13 mouse cellular contexts compared by ENCODE assay signal in the genomic region with DNA sequence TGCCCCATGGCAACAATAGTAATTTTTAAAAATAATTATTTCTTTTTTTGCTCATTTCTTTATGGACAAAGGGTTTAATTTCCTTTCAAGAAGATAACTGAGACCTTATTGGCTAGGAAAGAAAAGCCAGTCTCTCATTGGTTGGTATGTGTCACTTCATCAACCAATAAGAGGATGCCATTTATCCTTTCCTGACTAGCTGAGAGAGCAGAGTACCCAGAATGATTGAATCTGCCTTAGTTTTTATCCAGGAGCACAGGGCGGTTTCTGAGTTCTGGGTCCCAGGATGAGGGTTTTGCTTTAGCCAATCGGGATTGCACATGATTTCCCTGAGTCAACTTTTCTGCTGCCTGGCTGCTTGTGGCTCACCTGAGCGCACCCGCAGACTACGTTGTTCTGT. TPM values are rescaled to one million over a fixed set of nuclear protein-coding genes. Genes with fewer than 3 reads are reported as not detected.
DNase-seq lines count a peak whose midpoint lies in the region; ATAC-seq and TF ChIP-seq lines count a peak whose summit lies in the region.
"Had no signal": no experiment of that assay in that cellular context is flagged by ENCODE, and none has a peak within 500 bp of the region (broad histone marks: within the 10 kb centered on the region; RNA-seq: fewer than 3 reads in every experiment).

No protein-coding gene starts in this region.

- no peak overlapping the region for H3K9ac ChIP-seq in forebrain, embryonic 15.5 days (replicated peaks)
- 0 out of 2 replicates have a peak overlapping the region, but pooled peaks have one; percentile 24 for H3K9ac ChIP-seq in midbrain, embryonic 12.5 days (replicated peaks)
- H3K9ac ChIP-seq: embryonic facial prominence, embryonic 12.5 days; liver, embryonic 15.5 days had no signal

- H3K4me3 ChIP-seq in layer of hippocampus, adult 2 months, result peak overlapping the region; percentile 34
- peak overlapping the region; percentile 23; the same call in 1 of the 2 replicates for H3K4me3 ChIP-seq in forebrain, embryonic 15.5 days
- peak overlapping the region; percentile 11; the same call in 1 of the 2 replicates for H3K4me3 ChIP-seq in midbrain, embryonic 12.5 days
- H3K4me3 ChIP-seq: embryonic facial prominence, embryonic 12.5 days; liver, embryonic 15.5 days had no signal

- no peak for TF ChIP-seq CTCF in layer of hippocampus, adult 2 months (conservative IDR thresholded peaks at IDR 0.05)

- no peak for DNase-seq in layer of hippocampus, adult 2 months (ENCODE audit: low spot score in 2 of 2)
- no peak for DNase-seq in layer of hippocampus, postnatal 10 days (ENCODE audit: low spot score in 2 of 2)
- peak; percentile 50 for DNase-seq in telencephalon, adult 2 months (ENCODE audit: low read depth, low spot score)
- DNase-seq in cerebellum, postnatal 14 days, result no peak
- DNase-seq in layer of hippocampus, adult 9-10 months (ENCODE audit: low spot score), result no peak
- DNase-seq in heart, postnatal 36 days, result no peak
- DNase-seq: cerebellum, postnatal 25 days; thymus, adult 18-20 months had no signal

- no peaks in the 10 kb centered on the region for H3K27me3 ChIP-seq in forebrain, embryonic 15.5 days
- H3K27me3 ChIP-seq in midbrain, embryonic 12.5 days, result peaks cover 32% of the 10 kb centered on the region

- H3K36me3 ChIP-seq in forebrain, embryonic 15.5 days, result no peaks in the 10 kb centered on the region
- H3K36me3 ChIP-seq in midbrain, embryonic 12.5 days, result no peaks in the 10 kb centered on the region
- H3K36me3 ChIP-seq: embryonic facial prominence, embryonic 12.5 days; liver, embryonic 15.5 days had no signal

- peak overlapping the region; percentile 65; the same call in 1 of the 2 replicates for H3K27ac ChIP-seq in layer of hippocampus, adult 2 months
- H3K27ac ChIP-seq in forebrain, embryonic 15.5 days (replicated peaks), result peak overlapping the region; percentile 88
- H3K27ac ChIP-seq in midbrain, embryonic 12.5 days (replicated peaks), result peak overlapping the region; percentile 72
- H3K27ac ChIP-seq: embryonic facial prominence, embryonic 12.5 days; kidney, postnatal 0 days; liver, embryonic 15.5 days had no signal

- no peaks in the 10 kb centered on the region for H3K9me3 ChIP-seq in forebrain, embryonic 15.5 days
- H3K9me3 ChIP-seq in midbrain, embryonic 12.5 days, result no peaks in the 10 kb centered on the region
- H3K9me3 ChIP-seq: embryonic facial prominence, embryonic 12.5 days; liver, embryonic 15.5 days had no signal

- intact Hi-C loops in heart, postnatal 36 days (cut with DNase I), result no loop called here

- H3K4me1 ChIP-seq in forebrain, embryonic 15.5 days, result peaks cover 71% of the 10 kb centered on the region
- peaks cover 72% of the 10 kb centered on the region for H3K4me1 ChIP-seq in midbrain, embryonic 12.5 days
- H3K4me1 ChIP-seq: liver, embryonic 15.5 days had no signal

- H3K4me2 ChIP-seq in forebrain, embryonic 15.5 days (replicated peaks), result peak overlapping the region; percentile 90
- peak overlapping the region; percentile 82 for H3K4me2 ChIP-seq in midbrain, embryonic 12.5 days (replicated peaks)
- H3K4me2 ChIP-seq: embryonic facial prominence, embryonic 12.5 days; liver, embryonic 15.5 days had no signal

- WGBS in forebrain, embryonic 15.5 days, result 68% methylated on average over 5 of the region's 5 CpGs
- WGBS in midbrain, embryonic 12.5 days, result 81% methylated on average over 5 of the region's 5 CpGs

- no peak for ATAC-seq in forebrain, embryonic 15.5 days (replicated peaks)
- no peak for ATAC-seq in midbrain, embryonic 12.5 days (ENCODE audit: low FRiP score, low read depth)

RNA-seq across cellular contexts. Expression of a gene that starts 10.2 kb away (rescaled TPM):
- total RNA-seq in layer of hippocampus, adult 2 months (2021), result 10 to 100 TPM; 20.8 to 23.7 TPM
- total RNA-seq in layer of hippocampus, postnatal 10 days (2021), result 10 to 100 TPM; 32.3 to 36.5 TPM
- 55.5 and 57.1 TPM in 2 replicates for polyA plus RNA-seq in forebrain, embryonic 15.5 days (2015; fragmentation: Nextera tagmentation; extraction: Ambion mirVana)
- polyA plus RNA-seq in midbrain, embryonic 12.5 days (2016; fragmentation: Nextera tagmentation; extraction: Ambion mirVana), result 50.1 and 51.3 TPM in 2 replicates
- total RNA-seq in heart, postnatal 36 days (2021), result 10 to 100 TPM; 35.2 to 35.3 TPM

RNA-seq across cellular contexts. Expression of a gene that starts 27.8 kb away (rescaled TPM):
- under 1 TPM; 0.34 to 0.49 TPM for total RNA-seq in layer of hippocampus, adult 2 months (2021)
- total RNA-seq in layer of hippocampus, postnatal 10 days (2021), result 1 to 10 TPM in 1 of 2 experiments, under 1 TPM in 1; 0.73 to 1.2 TPM
- 1.7 TPM in 2 replicates for polyA plus RNA-seq in forebrain, embryonic 15.5 days (2015; fragmentation: Nextera tagmentation; extraction: Ambion mirVana)
- 0.36 and 0.45 TPM in 2 replicates for polyA plus RNA-seq in midbrain, embryonic 12.5 days (2016; fragmentation: Nextera tagmentation; extraction: Ambion mirVana)
- total RNA-seq in heart, postnatal 36 days (2021), result 1 to 10 TPM; 8.6 to 9.5 TPM

RNA-seq across cellular contexts. Expression of a gene that starts 38.3 kb away (rescaled TPM):
- 1 to 10 TPM; 6.5 to 6.6 TPM for total RNA-seq in layer of hippocampus, adult 2 months (2021)
- total RNA-seq in layer of hippocampus, postnatal 10 days (2021), result 1 to 10 TPM; 6.4 to 6.9 TPM
- 18.1 and 18.5 TPM in 2 replicates for polyA plus RNA-seq in forebrain, embryonic 15.5 days (2015; fragmentation: Nextera tagmentation; extraction: Ambion mirVana)
- 21.2 and 21.3 TPM in 2 replicates for polyA plus RNA-seq in midbrain, embryonic 12.5 days (2016; fragmentation: Nextera tagmentation; extraction: Ambion mirVana)
- 10 to 100 TPM; 12.1 to 14.4 TPM for total RNA-seq in heart, postnatal 36 days (2021)

Comparison
In these comparisons a context has a peak if more than half of its experiments do, and no peak if none do; other contexts are left out.
1. RNA of a gene that starts 27.8 kb away (total RNA-seq): 8.6 to 9.5 TPM in heart, postnatal 36 days; 0.73 to 1.2 TPM in layer of hippocampus, postnatal 10 days and 0.34 to 0.49 TPM in layer of hippocampus, adult 2 months; every median in the first group is over 4 times any median in the second.
2. Peak in every context shown above with its lines, with median percentiles within 50 percentile points of each other: H3K27ac ChIP-seq and H3K4me3 ChIP-seq.